Mouse (Mus musculus) liver, embryonic 13.5 days (tissue): ENCODE measurements around the gene Olfr1305. TPM values are rescaled to one million over a fixed set of nuclear protein-coding genes. Genes with fewer than 3 reads are reported as not detected.

Source experiments
- ATAC-seq: fragments of 200-750 bp; cut with Nextera tagmentation; 2 replicates; pipeline ENCODE4 v1.8.0; 2017; ENCODE audit warnings: low read depth, mild to moderate bottlenecking, moderate number of reproducible peaks, moderate library complexity
- DNase-seq: peaks from one replicate; pipeline ENCODE4 v3.0.0; 2022
- H3K27ac ChIP-seq: fragments of 300-500 bp; sonication (generic); 2 replicates; pipeline ENCODE4 v1.5.1; 2015; ENCODE audit warnings: moderate library complexity, mild to moderate bottlenecking, inconsistent platforms
- H3K27me3 ChIP-seq: fragments of 300-500 bp; sonication (generic); 2 replicates; pipeline ENCODE4 v1.6.1; 2015; ENCODE audit warnings: mild to moderate bottlenecking, inconsistent platforms
- H3K36me3 ChIP-seq: fragments of 300-500 bp; sonication (generic); 2 replicates; pipeline ENCODE4 v1.6.1; 2015; ENCODE audit warnings: mild to moderate bottlenecking, inconsistent platforms
- H3K4me1 ChIP-seq: fragments of 300-500 bp; sonication (generic); replicated peaks from 2 replicates; pipeline ENCODE4 v1.6.1; 2015; ENCODE audit warnings: inconsistent platforms
- H3K4me2 ChIP-seq: fragments of 300-500 bp; sonication (generic); 2 replicates; pipeline ENCODE4 v1.6.1; 2015; ENCODE audit warnings: inconsistent platforms, mild to moderate bottlenecking, moderate library complexity
- H3K4me3 ChIP-seq: fragments of 300-500 bp; sonication (generic); replicated peaks from 2 replicates; pipeline ENCODE4 v1.5.1; 2015; ENCODE audit warnings: mild to moderate bottlenecking, inconsistent platforms
- H3K9ac ChIP-seq: fragments of 300-500 bp; sonication (generic); 2 replicates; pipeline ENCODE4 v1.6.1; 2015; ENCODE audit warnings: mild to moderate bottlenecking, inconsistent platforms
- H3K9me3 ChIP-seq: fragments of 300-500 bp; sonication (generic); replicated peaks from 2 replicates; pipeline ENCODE4 v1.6.1; 2016; ENCODE audit warnings: inconsistent platforms
- WGBS: fragments of 180-500 bp; shearing (Covaris S2); methylation state at CpG from one replicate; pipeline ENCODE4 v1.1.7; 2015; ENCODE audit not compliant: insufficient replicate concordance; 5-methylcytosine and 5-hydroxymethylcytosine counted together
- polyA plus RNA-seq: library from polyadenylated mRNA; unstranded; fragments of >200 nt; fragmentation: Nextera tagmentation; extraction: Ambion mirVana; gene quantifications from 2 replicates; pipeline ENCODE4 v1.2.1, GENCODE M21; 2015

Gene Olfr1305
- polyA plus RNA-seq = not detected in 2 replicates

- no peak for ATAC-seq
These were observed at the start of gene Olfr1305 for GRCm38 (mm10) chr2:111877049-111877448. TSS of gene Olfr1305 (minus strand) at chr2:111877149.

GRCm38 (mm10) chr2:111916171-111916570, 39.2 kb upstream of the Olfr1305 start, which contains the start of gene Olfr1306:
TSS of gene Olfr1306 (minus strand) at chr2:111916271.
- no peak within 1 kb of the TSS for H3K27ac ChIP-seq
- no peaks in the 10 kb centered on the region for H3K36me3 ChIP-seq
- H3K4me1 ChIP-seq = no peaks in the 10 kb centered on the region
- no peak within 1 kb of the TSS for H3K9ac ChIP-seq
- no peaks in the 10 kb centered on the region; the same call in 1 of the 2 replicates for H3K9me3 ChIP-seq
- no peak for ATAC-seq
- 53% methylated on average over 1 of the region's 1 CpGs for WGBS
- H3K27me3 ChIP-seq = no peaks in the 10 kb centered on the region
- DNase-seq = no peak
- no peak within 1 kb of the TSS for H3K4me3 ChIP-seq
- H3K4me2 ChIP-seq = no peak within 1 kb of the TSS

More at GRCm38 (mm10) chr2:111877049-111877448, at the start of gene Olfr1305:
- H3K4me1 ChIP-seq = no peaks in the 10 kb centered on the region
- H3K27me3 ChIP-seq = no peaks in the 10 kb centered on the region
- H3K9me3 ChIP-seq = peaks cover 6% of the 10 kb centered on the region
- DNase-seq = no peak
- WGBS = 66% methylated on average over 2 of the region's 2 CpGs
- no peak within 1 kb of the TSS for H3K9ac ChIP-seq
- H3K36me3 ChIP-seq = no peaks in the 10 kb centered on the region
- H3K27ac ChIP-seq = no peak within 1 kb of the TSS
- no peak within 1 kb of the TSS for H3K4me2 ChIP-seq
- no peak within 1 kb of the TSS for H3K4me3 ChIP-seq

- Histone ChIP-seq H3K27ac (no peak within 1 kb of the TSS), H3K9me3 (no peaks in the 10 kb centered on the region), H3K27me3 (no peaks in the 10 kb centered on the region), H3K4me1 (no peaks in the 10 kb centered on the region), H3K4me2 (no peak within 1 kb of the TSS), H3K36me3 (no peaks in the 10 kb centered on the region), H3K4me3 (no peak within 1 kb of the TSS), H3K9ac (no peak within 1 kb of the TSS)
- WGBS = 59% methylated on average over 2 of the region's 2 CpGs
- ATAC-seq = no peak
- no peak for DNase-seq
These were observed 56.7 kb downstream of the Olfr1305 start, which contains the start of gene Olfr1303 for GRCm38 (mm10) chr2:111820240-111820639. TSS of gene Olfr1303 (minus strand) at chr2:111820340.

Other genes with a start within 250 kb of the Olfr1305 start
- gene Olfr1298, start 227.9 kb downstream of the Olfr1305 start, polyA plus RNA-seq = not detected in 2 replicates
- not detected in 2 replicates for gene Olfr1299, start 215.7 kb downstream of the Olfr1305 start, polyA plus RNA-seq
- not detected in 2 replicates for gene Olfr1301, start 126.1 kb downstream of the Olfr1305 start, polyA plus RNA-seq
- gene Olfr1302, start 99.7 kb downstream of the Olfr1305 start, polyA plus RNA-seq = not detected in 2 replicates
- not detected in 2 replicates for gene Olfr1303, start 56.8 kb downstream of the Olfr1305 start, polyA plus RNA-seq
- not detected in 2 replicates for gene Olfr1306, start 39.1 kb upstream of the Olfr1305 start, polyA plus RNA-seq
- gene Olfr1307, start 72.3 kb upstream of the Olfr1305 start, polyA plus RNA-seq = not detected in 2 replicates
- not detected in 2 replicates for gene Olfr1308, start 87.8 kb upstream of the Olfr1305 start, polyA plus RNA-seq
- gene Olfr1309, start 113.1 kb upstream of the Olfr1305 start, polyA plus RNA-seq = not detected in 2 replicates
- not detected in 2 replicates for gene Olfr1310, start 135.6 kb upstream of the Olfr1305 start, polyA plus RNA-seq
- not detected in 2 replicates for gene Olfr1311, start 147.3 kb upstream of the Olfr1305 start, polyA plus RNA-seq
- not detected in 2 replicates for gene Olfr1312, start 173.1 kb upstream of the Olfr1305 start, polyA plus RNA-seq
- not detected in 2 replicates for gene Olfr1313, start 200.7 kb upstream of the Olfr1305 start, polyA plus RNA-seq
- not detected in 2 replicates for gene Olfr1314, start 219.6 kb upstream of the Olfr1305 start, polyA plus RNA-seq
- not detected in 2 replicates for gene Olfr1315-ps1, start 238.3 kb upstream of the Olfr1305 start, polyA plus RNA-seq